Mouse (Mus musculus) myocyte (in vitro differentiated cells): Measurements from ENCODE around the gene Mrps16.

Experiments
- E2F4 ChIP-seq: IDR thresholded peaks from one replicate; pipeline ENCODE4 v1.6.1; 2011; ENCODE audit warnings: mild to moderate bottlenecking, control low read depth, moderate library complexity; ENCODE audit not compliant: insufficient read depth
- MAX ChIP-seq: IDR thresholded peaks from one replicate; pipeline ENCODE4 v1.6.1; 2011; ENCODE audit warnings: low read depth, mild to moderate bottlenecking, control low read depth
- POLR2A ChIP-seq: IDR thresholded peaks from one replicate; pipeline ENCODE4 v1.6.1; 2011; ENCODE audit warnings: low read depth, mild to moderate bottlenecking, control low read depth, moderate library complexity; ENCODE audit not compliant: insufficient read length
- USF1 ChIP-seq: IDR thresholded peaks from one replicate; pipeline ENCODE4 v1.6.1; 2011; ENCODE audit warnings: low read depth, mild to moderate bottlenecking, control low read depth, moderate library complexity

- TF ChIP-seq E2F4 (no peak), POLR2A (no peak), USF1 (no peak), MAX (no peak)
Measured at GRCm38 (mm10) chr14:20340866-20341265, 52.6 kb downstream of the Mrps16 start.
